Mouse (Mus musculus): ENCODE measurements around the gene Slc44a1. TPM values are rescaled to one million over a fixed set of nuclear protein-coding genes. Genes with fewer than 3 reads are reported as not detected.

Gene Slc44a1
- polyA plus RNA-seq, 1 experiment from 2014 or later = 17.2 TPM

DNA sequence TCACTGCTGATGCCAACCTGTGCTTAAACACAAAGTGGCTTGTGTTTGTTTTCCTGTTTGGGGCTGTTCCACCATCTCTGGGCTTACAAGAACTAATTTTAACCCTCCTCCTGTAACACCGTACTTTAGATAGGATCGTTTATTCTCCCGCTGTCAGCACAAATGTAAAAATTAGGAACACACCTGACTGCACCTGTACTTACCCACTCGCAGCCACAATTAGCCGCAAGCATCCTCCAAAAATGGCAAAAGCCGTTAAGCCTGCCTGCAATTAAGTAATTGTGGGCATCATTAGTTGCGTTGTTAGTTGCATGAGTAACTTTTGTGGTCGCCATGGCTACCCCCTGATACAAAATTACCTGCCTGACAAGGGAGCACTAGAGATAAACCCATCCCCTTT, 31.4 kb upstream of the Slc44a1 start:
- no peaks in the 10 kb centered on the region for H3K27me3 ChIP-seq (replicated peaks; ENCODE audit: control insufficient read depth, insufficient read depth, low read length)
- no peak overlapping the region for H3K4me2 ChIP-seq (ENCODE audit: low read depth, low read length)
- 0 out of 2 replicates have a peak, but pooled peaks cover 2% of the 10 kb centered on the region for H3K4me1 ChIP-seq (ENCODE audit: control insufficient read depth, insufficient read depth, low read length)
- 72% methylated on average over 8 of the region's 8 CpGs for WGBS
- no peaks in the 10 kb centered on the region for H3K9me3 ChIP-seq (ENCODE audit: control insufficient read depth, low read length)
- H3K9ac ChIP-seq (ENCODE audit: low read depth, low read length) = no peak overlapping the region
- no peaks in the 10 kb centered on the region for H3K36me3 ChIP-seq (ENCODE audit: control insufficient read depth, insufficient read depth, low read length)
- no peak for ATAC-seq
- H3K4me3 ChIP-seq (ENCODE audit: low read length) = no peak overlapping the region
- H3K27ac ChIP-seq (ENCODE audit: low read length) = no peak overlapping the region

DNA sequence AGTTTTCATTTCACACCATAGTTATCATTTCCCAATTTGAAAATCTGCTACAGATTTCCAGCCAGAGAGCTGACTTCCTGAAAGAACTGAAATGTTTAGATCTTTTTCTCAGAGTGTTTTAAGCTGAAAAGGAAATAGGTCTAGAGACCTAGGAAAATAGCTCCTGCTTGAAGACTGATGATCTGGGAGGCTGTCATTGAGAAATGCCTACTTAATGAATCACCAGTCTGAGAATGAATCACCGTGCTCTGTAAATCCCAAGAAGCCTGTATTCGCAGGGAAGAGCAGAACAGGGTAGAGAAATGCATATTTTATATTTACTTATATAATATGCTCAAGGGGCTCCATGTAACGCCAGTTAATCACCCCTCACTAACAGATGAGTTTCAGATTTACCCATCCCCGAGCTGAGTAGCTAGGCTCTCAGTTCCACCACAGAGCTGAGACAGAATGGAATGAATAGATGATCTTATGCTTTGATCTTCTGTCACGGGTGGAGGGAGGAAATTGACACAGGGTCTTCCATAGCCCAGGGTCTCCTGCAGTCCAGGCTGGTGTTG, 30.6 kb upstream of the Slc44a1 start:
- H3K27me3 ChIP-seq (replicated peaks; ENCODE audit: control insufficient read depth, insufficient read depth, low read length) = no peaks in the 10 kb centered on the region
- no peaks in the 10 kb centered on the region for H3K9me3 ChIP-seq (ENCODE audit: control insufficient read depth, low read length)
- WGBS = 22% methylated on average over 5 of the region's 5 CpGs
- no peak overlapping the region for H3K9ac ChIP-seq (ENCODE audit: low read depth, low read length)
- no peak overlapping the region for H3K4me2 ChIP-seq (ENCODE audit: low read depth, low read length)
- no peak overlapping the region for H3K27ac ChIP-seq (ENCODE audit: low read length)
- no peaks in the 10 kb centered on the region for H3K36me3 ChIP-seq (ENCODE audit: control insufficient read depth, insufficient read depth, low read length)
- H3K4me3 ChIP-seq (ENCODE audit: low read length) = no peak overlapping the region
- ATAC-seq = no peak
- H3K4me1 ChIP-seq (ENCODE audit: control insufficient read depth, insufficient read depth, low read length) = peaks cover 3% of the 10 kb centered on the region; the same call in 1 of the 2 replicates

DNA sequence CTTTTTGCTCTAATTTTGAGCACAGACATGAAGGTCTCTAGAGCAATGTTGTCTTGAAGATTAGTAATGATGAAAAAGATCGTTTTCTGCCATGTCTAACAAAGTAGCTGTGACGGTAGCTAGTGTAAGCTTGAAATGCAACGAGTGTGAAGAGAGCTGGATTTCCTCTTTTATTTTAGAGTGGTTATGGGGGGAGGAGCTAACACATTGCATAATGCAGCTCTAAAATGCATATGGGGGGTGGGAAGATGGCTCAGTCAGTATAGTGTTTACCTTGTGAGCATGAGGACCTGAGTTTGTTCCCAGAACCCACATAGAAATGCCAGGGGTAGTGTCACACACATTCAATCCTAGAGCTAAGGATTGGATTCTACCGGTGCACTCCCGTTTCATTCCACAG, 29.5 kb upstream of the Slc44a1 start:
- Histone ChIP-seq H3K27me3 (replicated peaks; ENCODE audit: control insufficient read depth, insufficient read depth, low read length) (no peaks in the 10 kb centered on the region), H3K27ac (ENCODE audit: low read length) (no peak overlapping the region), H3K4me1 (ENCODE audit: control insufficient read depth, insufficient read depth, low read length) (peaks cover 5% of the 10 kb centered on the region; the same call in 1 of the 2 replicates), H3K4me3 (ENCODE audit: low read length) (no peak overlapping the region), H3K36me3 (ENCODE audit: control insufficient read depth, insufficient read depth, low read length) (no peaks in the 10 kb centered on the region), H3K4me2 (ENCODE audit: low read depth, low read length) (no peak overlapping the region), H3K9ac (ENCODE audit: low read depth, low read length) (no peak overlapping the region), H3K9me3 (ENCODE audit: control insufficient read depth, low read length) (no peaks in the 10 kb centered on the region)
- no peak for ATAC-seq
- 84% methylated on average over 5 of the region's 5 CpGs for WGBS

DNA sequence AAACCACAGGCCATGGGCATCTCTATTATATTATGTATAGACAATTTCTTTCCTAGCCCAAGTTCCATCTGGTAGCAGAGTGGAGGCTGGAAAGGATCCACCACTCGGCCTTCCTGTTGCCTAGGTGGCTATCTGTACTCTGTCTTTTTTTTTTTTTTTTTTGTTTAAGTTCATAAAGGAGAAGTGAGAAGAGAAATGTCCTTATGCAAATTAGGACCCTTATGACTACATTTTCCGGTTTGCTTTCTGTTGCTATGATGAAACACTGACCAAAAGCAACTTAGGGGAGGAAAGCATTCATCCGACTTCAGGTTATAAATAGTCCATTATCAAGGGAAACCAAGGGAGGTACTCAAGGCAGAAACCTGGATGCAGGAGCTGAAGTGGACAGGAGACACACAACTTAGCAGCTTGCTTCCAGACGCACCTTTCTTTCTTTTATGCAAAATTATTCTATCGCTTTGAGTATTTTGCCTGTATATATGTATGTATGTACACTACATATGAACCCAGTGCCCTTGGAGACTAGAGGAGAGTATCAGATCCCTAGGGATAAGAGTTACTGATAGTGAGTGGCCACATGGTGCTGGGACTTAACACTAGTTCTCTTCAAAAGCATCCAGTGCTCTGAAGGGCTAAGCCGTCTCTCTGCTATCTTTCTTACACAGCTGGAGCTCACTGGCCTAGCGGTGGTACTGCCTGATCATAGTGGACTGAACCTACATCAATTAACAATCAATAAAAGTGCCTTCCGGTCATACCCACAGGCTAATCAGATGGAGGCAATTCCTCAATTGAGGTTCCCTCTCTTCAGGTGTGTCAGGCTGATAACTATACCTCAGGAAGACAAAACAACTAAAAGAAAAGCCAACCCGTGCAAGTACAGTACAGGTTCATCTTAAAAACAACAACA, 28.0 kb upstream of the Slc44a1 start:
- H3K4me2 ChIP-seq (ENCODE audit: low read depth, low read length) = no peak overlapping the region
- H3K9me3 ChIP-seq (ENCODE audit: control insufficient read depth, low read length) = no peaks in the 10 kb centered on the region
- H3K27me3 ChIP-seq (replicated peaks; ENCODE audit: control insufficient read depth, insufficient read depth, low read length) = no peaks in the 10 kb centered on the region
- H3K4me3 ChIP-seq (ENCODE audit: low read length) = no peak overlapping the region
- 86% methylated on average over 9 of the region's 9 CpGs for WGBS
- ATAC-seq = no peak
- no peaks in the 10 kb centered on the region for H3K36me3 ChIP-seq (ENCODE audit: control insufficient read depth, insufficient read depth, low read length)
- no peak overlapping the region for H3K9ac ChIP-seq (ENCODE audit: low read depth, low read length)
- peaks cover 10% of the 10 kb centered on the region for H3K4me1 ChIP-seq (ENCODE audit: control insufficient read depth, insufficient read depth, low read length)
- H3K27ac ChIP-seq (ENCODE audit: low read length) = no peak overlapping the region

DNA sequence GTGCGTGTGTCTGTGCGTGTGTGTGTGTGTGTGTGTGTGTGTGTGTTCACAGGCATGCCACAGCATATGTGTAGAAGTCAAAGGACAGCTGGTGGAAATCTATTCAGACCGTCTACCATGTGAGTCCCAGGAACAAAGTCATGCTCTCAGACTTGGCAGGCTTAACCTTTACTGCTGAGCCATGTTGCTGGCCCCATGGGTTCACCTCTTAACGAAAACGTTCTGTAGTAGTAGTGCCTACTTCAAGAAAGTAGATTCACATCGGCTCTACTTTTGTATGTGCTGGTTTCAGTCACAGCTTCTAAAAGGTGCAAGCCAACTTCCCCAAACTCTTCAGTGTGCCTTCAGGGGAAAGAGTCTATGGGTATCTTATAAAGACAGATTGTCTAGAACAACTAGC, 27.2 kb upstream of the Slc44a1 start:
- Histone ChIP-seq H3K27me3 (replicated peaks; ENCODE audit: control insufficient read depth, insufficient read depth, low read length) (no peaks in the 10 kb centered on the region), H3K9me3 (ENCODE audit: control insufficient read depth, low read length) (no peaks in the 10 kb centered on the region), H3K36me3 (ENCODE audit: control insufficient read depth, insufficient read depth, low read length) (no peaks in the 10 kb centered on the region), H3K4me1 (ENCODE audit: control insufficient read depth, insufficient read depth, low read length) (peaks cover 11% of the 10 kb centered on the region), H3K27ac (ENCODE audit: low read length) (no peak overlapping the region), H3K4me2 (ENCODE audit: low read depth, low read length) (no peak overlapping the region), H3K4me3 (ENCODE audit: low read length) (no peak overlapping the region), H3K9ac (ENCODE audit: low read depth, low read length) (no peak overlapping the region)
- 83% methylated on average over 6 of the region's 6 CpGs for WGBS
- no peak for ATAC-seq

DNA sequence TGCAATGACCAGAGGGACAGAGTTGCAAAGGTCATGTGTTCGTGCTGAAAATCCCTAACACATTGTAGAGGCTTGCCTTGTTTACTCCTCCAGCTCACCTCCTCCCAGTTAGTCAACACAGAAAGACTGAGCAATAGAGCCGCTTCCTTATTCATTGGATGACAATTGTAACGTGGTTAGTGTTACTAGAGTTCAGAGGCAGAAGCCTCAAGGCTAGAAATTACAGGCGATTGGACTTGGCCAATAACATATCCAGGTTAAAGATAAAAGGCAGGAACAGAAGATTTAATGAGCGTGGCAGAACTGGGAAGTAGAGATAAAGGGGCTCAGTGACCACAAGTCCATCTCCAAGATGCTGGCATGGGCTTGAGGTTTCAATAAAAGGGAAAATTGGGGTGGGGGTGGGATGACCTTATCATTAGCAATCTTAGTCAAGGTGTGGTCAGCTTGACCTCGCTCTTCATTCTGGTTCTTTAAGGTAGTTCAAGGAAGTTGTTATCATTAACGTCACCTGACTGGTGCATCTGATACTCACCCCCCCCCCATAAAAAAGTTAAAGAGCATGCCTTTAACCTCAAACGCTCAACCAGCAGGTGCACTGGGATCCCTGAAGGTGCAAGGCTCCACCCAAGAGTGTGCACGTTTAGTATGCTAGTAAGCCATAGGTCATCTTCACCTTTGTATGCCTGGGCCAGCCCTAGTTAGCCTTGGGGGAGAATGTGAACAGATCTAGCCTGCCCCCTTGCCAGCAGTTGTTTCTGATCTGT, 26.0 kb upstream of the Slc44a1 start:
- 60% methylated on average over 9 of the region's 9 CpGs for WGBS
- Histone ChIP-seq H3K4me1 (ENCODE audit: control insufficient read depth, insufficient read depth, low read length) (peaks cover 11% of the 10 kb centered on the region), H3K4me3 (ENCODE audit: low read length) (no peak overlapping the region), H3K36me3 (ENCODE audit: control insufficient read depth, insufficient read depth, low read length) (no peaks in the 10 kb centered on the region), H3K9me3 (ENCODE audit: control insufficient read depth, low read length) (no peaks in the 10 kb centered on the region), H3K9ac (ENCODE audit: low read depth, low read length) (no peak overlapping the region), H3K27ac (ENCODE audit: low read length) (no peak overlapping the region), H3K4me2 (ENCODE audit: low read depth, low read length) (no peak overlapping the region), H3K27me3 (replicated peaks; ENCODE audit: control insufficient read depth, insufficient read depth, low read length) (no peaks in the 10 kb centered on the region)
- peak; percentile 57 for ATAC-seq

DNA sequence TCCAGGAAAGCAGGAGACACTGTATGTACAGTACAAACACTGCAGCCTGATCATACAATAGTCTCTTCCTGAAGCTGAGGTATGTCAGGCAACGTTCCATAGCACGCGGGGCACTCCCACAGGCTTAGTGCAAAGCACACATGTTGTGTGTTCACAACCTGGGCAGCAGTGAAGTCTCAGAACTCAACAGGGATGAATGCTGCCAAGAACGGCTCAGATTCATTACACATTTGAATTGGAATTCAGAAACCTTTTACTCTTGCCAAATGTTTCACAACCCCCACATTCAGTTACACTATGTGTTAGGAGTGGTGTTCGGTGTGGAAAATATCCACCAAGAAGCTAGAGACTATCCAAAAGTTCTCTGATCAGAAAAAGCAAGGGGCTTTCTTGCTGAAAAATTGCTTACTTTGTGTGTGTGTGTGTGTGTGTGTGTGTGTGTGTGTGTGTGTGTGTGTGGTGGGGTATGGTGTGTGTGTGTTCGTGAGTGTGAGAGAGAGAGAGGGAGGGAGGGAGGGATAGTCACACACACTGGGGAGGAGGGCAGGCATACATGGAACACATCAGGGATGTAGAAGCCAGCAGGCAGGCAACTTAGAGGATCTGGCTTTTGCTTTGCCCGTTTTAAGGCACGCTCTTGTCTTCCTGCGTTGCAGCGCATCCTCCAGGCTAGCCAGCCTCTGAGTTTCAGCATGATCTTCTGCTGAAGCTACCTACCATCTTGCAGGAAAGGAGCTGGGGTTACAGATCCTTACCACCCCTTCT, 24.2 kb upstream of the Slc44a1 start:
- no peaks in the 10 kb centered on the region for H3K36me3 ChIP-seq (ENCODE audit: control insufficient read depth, insufficient read depth, low read length)
- H3K4me1 ChIP-seq (ENCODE audit: control insufficient read depth, insufficient read depth, low read length) = peaks cover 9% of the 10 kb centered on the region
- H3K27me3 ChIP-seq (replicated peaks; ENCODE audit: control insufficient read depth, insufficient read depth, low read length) = no peaks in the 10 kb centered on the region
- peak; percentile 33 for ATAC-seq
- no peaks in the 10 kb centered on the region for H3K9me3 ChIP-seq (ENCODE audit: control insufficient read depth, low read length)
- H3K9ac ChIP-seq (ENCODE audit: low read depth, low read length) = no peak overlapping the region
- no peak overlapping the region for H3K4me2 ChIP-seq (ENCODE audit: low read depth, low read length)
- 66% methylated on average over 9 of the region's 10 CpGs for WGBS
- H3K27ac ChIP-seq (ENCODE audit: low read length) = peak overlapping the region; percentile 45
- H3K4me3 ChIP-seq (ENCODE audit: low read length) = no peak overlapping the region

DNA sequence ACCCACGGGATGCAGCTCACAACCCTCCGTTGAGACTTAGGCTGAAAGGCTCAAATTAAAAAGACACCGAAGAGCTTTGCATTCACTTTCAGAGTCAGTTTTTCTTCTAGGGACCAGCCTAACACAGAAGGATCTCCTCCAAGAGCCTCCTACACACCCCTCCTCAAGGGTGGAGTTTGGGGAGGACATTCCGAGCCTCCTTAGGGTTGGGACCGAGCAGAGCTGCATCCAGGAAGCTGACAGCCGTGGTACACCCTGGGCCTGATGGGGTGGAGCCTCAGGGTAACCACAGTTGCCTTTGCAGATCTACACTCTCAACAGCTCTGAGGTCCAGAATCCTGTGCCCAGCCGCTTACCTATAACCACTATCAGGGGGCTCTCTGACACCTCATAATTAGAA, 23.3 kb upstream of the Slc44a1 start:
- no peaks in the 10 kb centered on the region for H3K9me3 ChIP-seq (ENCODE audit: control insufficient read depth, low read length)
- peaks cover 9% of the 10 kb centered on the region for H3K4me1 ChIP-seq (ENCODE audit: control insufficient read depth, insufficient read depth, low read length)
- H3K9ac ChIP-seq (ENCODE audit: low read depth, low read length) = no peak overlapping the region
- peak overlapping the region; percentile 39; the same call in 1 of the 2 replicates for H3K27ac ChIP-seq (ENCODE audit: low read length)
- no peak overlapping the region for H3K4me3 ChIP-seq (ENCODE audit: low read length)
- H3K27me3 ChIP-seq (replicated peaks; ENCODE audit: control insufficient read depth, insufficient read depth, low read length) = no peaks in the 10 kb centered on the region
- H3K4me2 ChIP-seq (ENCODE audit: low read depth, low read length) = no peak overlapping the region
- WGBS = 59% methylated on average over 7 of the region's 7 CpGs
- H3K36me3 ChIP-seq (ENCODE audit: control insufficient read depth, insufficient read depth, low read length) = no peaks in the 10 kb centered on the region
- ATAC-seq = peak; percentile 40; the same call in 1 of the 2 replicates

DNA sequence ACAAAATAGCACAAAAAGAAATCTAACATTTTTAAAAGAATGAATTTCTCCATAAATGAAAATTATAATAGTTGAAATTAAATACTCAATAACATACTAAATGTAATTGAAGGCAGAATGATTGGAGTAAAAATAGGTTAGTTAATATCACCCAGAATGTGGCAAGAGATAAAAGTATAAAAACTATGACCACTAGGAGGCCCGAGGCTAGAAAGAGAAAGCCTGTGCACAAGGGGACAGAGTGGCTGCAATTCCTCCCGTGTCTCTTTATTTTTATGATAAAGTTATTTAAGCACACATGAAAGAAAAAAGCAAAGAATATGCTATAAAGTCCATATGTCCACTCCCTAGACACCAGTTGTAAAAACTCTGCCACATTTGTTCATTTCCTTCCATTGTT, 17.4 kb upstream of the Slc44a1 start:
- H3K4me1 ChIP-seq (ENCODE audit: control insufficient read depth, insufficient read depth, low read length) = no peaks in the 10 kb centered on the region
- H3K4me3 ChIP-seq (ENCODE audit: low read length) = no peak overlapping the region
- no peaks in the 10 kb centered on the region for H3K36me3 ChIP-seq (ENCODE audit: control insufficient read depth, insufficient read depth, low read length)
- no peak overlapping the region for H3K9ac ChIP-seq (ENCODE audit: low read depth, low read length)
- ATAC-seq = no peak
- WGBS = 79% methylated on average over 2 of the region's 2 CpGs
- H3K27ac ChIP-seq (ENCODE audit: low read length) = no peak overlapping the region
- no peak overlapping the region for H3K4me2 ChIP-seq (ENCODE audit: low read depth, low read length)
- H3K27me3 ChIP-seq (replicated peaks; ENCODE audit: control insufficient read depth, insufficient read depth, low read length) = no peaks in the 10 kb centered on the region
- no peaks in the 10 kb centered on the region for H3K9me3 ChIP-seq (ENCODE audit: control insufficient read depth, low read length)
